Mouse (Mus musculus) neural tube, embryonic 11.5 days (tissue): Measurements from ENCODE around the gene Tmem98. TPM values are rescaled to one million over a fixed set of nuclear protein-coding genes. Genes with fewer than 3 reads are reported as not detected.

Experiments
- ATAC-seq: fragments of 200-750 bp; cut with Nextera tagmentation; 2 replicates; pipeline ENCODE4 v1.8.0; 2017; ENCODE audit warnings: moderate number of reproducible peaks, mild to moderate bottlenecking, moderate TSS enrichment, moderate library complexity; ENCODE audit not compliant: insufficient read depth, low FRiP score, low TSS enrichment
- DNase-seq: peaks from one replicate; pipeline ENCODE4 v3.0.0-alpha.2; 2015; ENCODE audit warnings: low spot score
- H3K27ac ChIP-seq: fragments of 300-500 bp; sonication (generic); 2 replicates; pipeline ENCODE4 v1.5.1; 2014; ENCODE audit warnings: low read depth, mild to moderate bottlenecking, low read length
- H3K27me3 ChIP-seq: fragments of 300-500 bp; sonication (generic); 2 replicates; pipeline ENCODE4 v1.6.1; 2014; ENCODE audit warnings: mild to moderate bottlenecking, low read length, mixed read lengths; ENCODE audit not compliant: control insufficient read depth, insufficient read depth
- H3K36me3 ChIP-seq: fragments of 300-500 bp; sonication (generic); 2 replicates; pipeline ENCODE4 v1.6.1; 2014; ENCODE audit warnings: mild to moderate bottlenecking, low read length, moderate library complexity, mixed read lengths; ENCODE audit not compliant: control insufficient read depth, insufficient read depth
- H3K4me1 ChIP-seq: fragments of 300-500 bp; sonication (generic); 2 replicates; pipeline ENCODE4 v1.6.1; 2014; ENCODE audit warnings: low read length, mixed read lengths; ENCODE audit not compliant: control insufficient read depth, insufficient read depth
- H3K4me2 ChIP-seq: fragments of 300-500 bp; sonication (generic); 2 replicates; pipeline ENCODE4 v1.6.1; 2014; ENCODE audit warnings: low read depth, mild to moderate bottlenecking, moderate library complexity
- H3K4me3 ChIP-seq: fragments of 300-500 bp; sonication (generic); 2 replicates; pipeline ENCODE4 v1.5.1; 2014; ENCODE audit warnings: low read depth, low read length
- H3K9ac ChIP-seq: fragments of 300-500 bp; sonication (generic); 2 replicates; pipeline ENCODE4 v1.6.1; 2014; ENCODE audit warnings: mild to moderate bottlenecking, low read length
- H3K9me3 ChIP-seq: fragments of 300-500 bp; sonication (generic); 2 replicates; pipeline ENCODE4 v1.6.1; 2016; ENCODE audit warnings: low read length; ENCODE audit not compliant: control insufficient read depth
- WGBS: fragments of 180-500 bp; shearing (Covaris S2); extraction: QIAGEN DNeasy Blood & Tissue Kit; methylation state at CpG from one replicate; pipeline ENCODE4 v1.1.7; 2014; 5-methylcytosine and 5-hydroxymethylcytosine counted together
- polyA plus RNA-seq: library from polyadenylated mRNA; unstranded; fragments of >200 nt; fragmentation: Nextera tagmentation; extraction: Ambion mirVana; gene quantifications from 2 replicates; pipeline ENCODE4 v1.2.1, GENCODE M21; 2014

Tmem98 gene
- polyA plus RNA-seq, 1 experiment from 2014 or later = 76.3 TPM

DNA sequence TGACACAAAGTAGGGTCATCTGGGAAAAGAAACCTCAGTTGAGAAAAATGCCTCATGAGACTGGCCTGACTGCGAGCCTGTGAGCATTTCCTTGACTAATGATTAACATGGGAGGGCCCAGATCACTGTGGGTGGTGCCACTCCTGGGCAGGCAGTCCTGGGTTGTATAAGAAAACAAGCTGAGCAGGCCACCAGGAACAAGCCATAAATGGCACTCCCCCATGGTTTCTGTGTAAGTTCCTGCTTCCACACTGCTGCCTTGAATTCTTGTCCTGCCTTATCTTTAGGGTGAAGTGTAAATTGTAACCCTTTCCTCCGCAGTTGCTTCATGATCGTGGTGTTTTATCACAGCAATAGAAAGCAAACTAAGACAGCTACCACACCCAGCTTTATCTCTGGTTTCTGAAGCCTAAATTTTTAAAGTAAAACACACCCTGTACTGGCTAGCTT, 25.7 kb upstream of the Tmem98 start:
- ATAC-seq (no peak), DNase-seq (no peak)
- H3K4me2 ChIP-seq = no peak overlapping the region
- H3K36me3 ChIP-seq = no peaks in the 10 kb centered on the region
- 11% methylated on average over 3 of the region's 3 CpGs for WGBS
- no peak overlapping the region for H3K27ac ChIP-seq
- 0 out of 2 replicates have a peak, but pooled peaks cover under 1% of the 10 kb centered on the region for H3K27me3 ChIP-seq
- peaks cover 2% of the 10 kb centered on the region; the same call in 1 of the 2 replicates for H3K4me1 ChIP-seq
- H3K4me3 ChIP-seq = no peak overlapping the region
- H3K9ac ChIP-seq = no peak overlapping the region
- H3K9me3 ChIP-seq = no peaks in the 10 kb centered on the region

DNA sequence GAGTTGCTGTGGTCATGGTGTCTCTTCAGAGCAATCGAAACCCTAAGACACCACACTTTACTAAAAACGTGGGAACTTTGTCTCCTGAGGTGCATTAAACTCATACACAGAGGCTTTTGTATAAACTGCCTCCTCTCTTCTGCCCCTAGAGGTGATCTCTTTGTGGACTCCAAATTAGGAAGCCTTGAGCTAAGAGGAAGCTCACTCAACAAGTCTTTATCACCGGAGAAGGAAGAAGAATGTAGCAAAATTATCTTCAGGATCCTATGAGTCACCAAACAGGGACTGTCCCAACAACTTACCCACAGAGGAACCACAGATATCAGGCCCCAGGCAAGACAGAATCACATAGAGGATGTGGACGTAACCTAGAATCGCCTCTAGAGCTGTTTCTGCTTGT, 24.3 kb upstream of the Tmem98 start:
- Histone ChIP-seq H3K27ac (no peak overlapping the region), H3K9me3 (no peaks in the 10 kb centered on the region), H3K4me3 (no peak overlapping the region), H3K4me1 (no peaks in the 10 kb centered on the region), H3K9ac (no peak overlapping the region), H3K27me3 (no peaks in the 10 kb centered on the region), H3K36me3 (no peaks in the 10 kb centered on the region), H3K4me2 (no peak overlapping the region)
- DNase-seq = no peak
- ATAC-seq = no peak
- 88% methylated on average over 5 of the region's 5 CpGs for WGBS

- Histone ChIP-seq H3K4me3 (no peak overlapping the region), H3K27ac (no peak overlapping the region), H3K4me2 (no peak overlapping the region), H3K36me3 (no peaks in the 10 kb centered on the region), H3K9me3 (no peaks in the 10 kb centered on the region), H3K4me1 (no peaks in the 10 kb centered on the region), H3K9ac (no peak overlapping the region), H3K27me3 (no peaks in the 10 kb centered on the region)
- DNase-seq = no peak
- ATAC-seq = no peak
- 39% methylated on average over 7 of the region's 7 CpGs for WGBS
Observed at GRCm38 (mm10) chr11:80789647-80790240, 20.2 kb upstream of the Tmem98 start.

DNA sequence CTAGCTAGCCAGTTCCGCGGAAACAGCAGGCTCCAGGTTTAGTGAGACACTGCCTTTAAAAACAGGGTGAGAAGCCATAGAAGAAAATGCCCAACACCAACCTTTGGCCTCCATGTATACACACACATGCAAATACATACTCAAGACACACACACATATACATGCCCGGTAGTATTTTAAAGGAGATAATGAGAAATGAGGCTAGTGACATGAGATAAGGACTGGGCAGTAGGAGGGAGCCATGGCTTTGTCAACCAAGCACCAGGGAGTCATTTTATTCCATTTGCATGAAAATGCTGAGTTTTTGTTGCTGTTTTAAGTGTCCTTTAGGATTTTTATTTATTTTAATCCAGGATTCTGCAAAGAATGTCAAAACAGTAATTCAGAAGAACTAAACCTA, 19.6 kb upstream of the Tmem98 start:
- no peak for DNase-seq
- ATAC-seq = no peak
- Histone ChIP-seq H3K27me3 (no peaks in the 10 kb centered on the region), H3K9ac (no peak overlapping the region), H3K4me2 (no peak overlapping the region), H3K4me3 (no peak overlapping the region), H3K36me3 (no peaks in the 10 kb centered on the region), H3K27ac (no peak overlapping the region), H3K9me3 (no peaks in the 10 kb centered on the region), H3K4me1 (no peaks in the 10 kb centered on the region)
- 63% methylated on average over 3 of the region's 3 CpGs for WGBS

DNA sequence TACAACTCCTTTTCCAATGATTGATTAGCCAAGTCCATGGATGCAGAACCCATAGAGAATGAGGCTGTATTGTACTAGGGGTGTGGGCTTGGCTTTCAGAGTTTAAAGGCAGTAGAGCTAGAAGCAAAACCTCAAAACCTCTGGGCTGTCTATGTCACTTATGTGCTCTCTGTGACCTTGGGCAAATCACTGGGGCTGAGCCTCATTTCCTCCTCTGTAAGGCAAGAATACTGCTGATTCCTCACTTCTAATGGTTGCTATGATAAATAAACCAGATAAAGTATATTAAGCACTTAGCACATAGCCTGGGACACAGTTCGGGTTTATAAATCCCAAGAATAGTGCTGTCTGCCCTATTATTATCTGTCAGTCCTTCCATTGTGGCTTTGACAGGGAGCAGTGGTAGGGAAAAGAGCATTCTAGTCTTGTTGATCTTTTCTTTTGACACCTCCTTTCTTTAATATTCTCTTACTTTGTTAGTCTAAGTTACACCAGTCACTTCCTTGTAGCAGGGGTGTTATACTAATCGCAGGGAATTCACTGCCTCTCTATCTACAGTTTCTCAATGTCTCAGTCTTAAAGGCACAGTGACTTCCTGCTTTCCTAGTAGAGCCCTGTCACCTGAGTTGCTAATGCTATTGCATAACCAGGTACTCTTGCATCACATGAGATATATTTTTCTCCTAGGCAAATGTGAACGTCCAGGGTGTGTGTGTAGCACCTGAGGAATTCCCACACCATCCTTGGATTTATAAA, 18.1 kb upstream of the Tmem98 start:
- H3K27ac ChIP-seq = no peak overlapping the region
- H3K4me2 ChIP-seq = no peak overlapping the region
- no peaks in the 10 kb centered on the region for H3K27me3 ChIP-seq
- ATAC-seq = no peak
- no peak overlapping the region for H3K9ac ChIP-seq
- DNase-seq = no peak
- WGBS = 73% methylated on average over 3 of the region's 3 CpGs
- no peak overlapping the region for H3K4me3 ChIP-seq
- H3K9me3 ChIP-seq = no peaks in the 10 kb centered on the region
- no peaks in the 10 kb centered on the region for H3K4me1 ChIP-seq
- no peaks in the 10 kb centered on the region for H3K36me3 ChIP-seq

DNA sequence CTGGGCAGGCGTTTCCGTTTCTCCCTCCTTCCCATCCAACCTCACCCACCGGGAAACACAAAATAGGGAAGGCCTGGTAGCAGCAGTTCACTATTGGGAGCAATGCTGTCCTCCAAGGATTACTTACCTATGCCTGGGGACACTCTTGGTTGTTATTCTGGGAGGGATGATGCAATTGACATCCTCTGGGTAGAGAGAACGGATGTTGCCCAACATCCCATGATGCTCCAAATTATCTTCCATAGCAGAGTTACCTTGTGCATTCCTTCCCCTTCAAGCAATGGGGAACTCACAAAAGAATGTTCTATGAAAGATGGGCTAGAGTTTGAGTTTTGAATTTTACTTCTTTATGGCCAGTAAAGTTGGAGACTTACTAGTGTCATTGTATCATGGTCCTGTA, 16.6 kb upstream of the Tmem98 start:
- H3K27ac ChIP-seq = no peak overlapping the region
- no peaks in the 10 kb centered on the region for H3K36me3 ChIP-seq
- ATAC-seq (no peak), DNase-seq (no peak)
- H3K4me3 ChIP-seq = no peak overlapping the region
- H3K27me3 ChIP-seq = no peaks in the 10 kb centered on the region
- H3K4me2 ChIP-seq = no peak overlapping the region
- H3K9ac ChIP-seq = no peak overlapping the region
- H3K4me1 ChIP-seq = no peaks in the 10 kb centered on the region
- no peaks in the 10 kb centered on the region for H3K9me3 ChIP-seq
- 92% methylated on average over 4 of the region's 4 CpGs for WGBS

- Histone ChIP-seq H3K4me3 (no peak overlapping the region), H3K27ac (no peak overlapping the region), H3K36me3 (no peaks in the 10 kb centered on the region), H3K27me3 (no peaks in the 10 kb centered on the region), H3K4me2 (no peak overlapping the region), H3K9ac (no peak overlapping the region), H3K9me3 (no peaks in the 10 kb centered on the region), H3K4me1 (no peaks in the 10 kb centered on the region)
- DNase-seq = no peak
- no peak for ATAC-seq
- 89% methylated on average over 4 of the region's 4 CpGs for WGBS
Observed at GRCm38 (mm10) chr11:80794290-80794689, 15.7 kb upstream of the Tmem98 start.

- Histone ChIP-seq H3K27ac (no peak overlapping the region), H3K4me1 (no peaks in the 10 kb centered on the region), H3K36me3 (no peaks in the 10 kb centered on the region), H3K9me3 (no peaks in the 10 kb centered on the region), H3K27me3 (no peaks in the 10 kb centered on the region), H3K4me2 (no peak overlapping the region), H3K9ac (no peak overlapping the region), H3K4me3 (no peak overlapping the region)
- 78% methylated on average over 8 of the region's 8 CpGs for WGBS
- no peak for DNase-seq
- ATAC-seq = no peak
Observed at GRCm38 (mm10) chr11:80795431-80795830, 14.5 kb upstream of the Tmem98 start.

DNA sequence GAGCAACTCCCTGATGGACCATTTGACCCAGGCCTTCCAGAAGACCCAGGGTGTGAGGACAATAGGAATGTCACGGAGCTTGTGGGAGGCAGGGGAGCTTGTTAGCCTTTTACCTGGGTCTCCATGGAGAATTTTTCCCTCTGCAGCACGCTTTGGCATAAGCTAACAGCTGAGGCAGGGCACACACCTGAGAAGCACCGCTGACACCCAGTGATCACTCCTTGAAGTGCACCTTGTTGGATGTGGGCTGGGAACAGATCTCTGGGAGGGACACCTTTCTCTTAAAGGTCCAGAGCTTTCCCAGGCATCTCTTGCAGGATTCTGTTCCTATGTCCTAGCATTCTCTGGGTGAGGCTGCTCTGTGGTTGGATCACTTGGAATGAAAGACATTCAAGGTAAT, 10.0 kb upstream of the Tmem98 start:
- no peak overlapping the region for H3K27ac ChIP-seq
- H3K9ac ChIP-seq = no peak overlapping the region
- no peaks in the 10 kb centered on the region for H3K36me3 ChIP-seq
- no peaks in the 10 kb centered on the region for H3K9me3 ChIP-seq
- H3K4me2 ChIP-seq = no peak overlapping the region
- ATAC-seq = no peak
- 36% methylated on average over 3 of the region's 3 CpGs for WGBS
- H3K4me1 ChIP-seq = no peaks in the 10 kb centered on the region
- no peaks in the 10 kb centered on the region for H3K27me3 ChIP-seq
- no peak overlapping the region for H3K4me3 ChIP-seq
- DNase-seq = no peak
